Mouse (Mus musculus): ENCODE measurements around the gene Ereg. TPM values are rescaled to one million over a fixed set of nuclear protein-coding genes. Genes with fewer than 3 reads are reported as not detected.

Gene Ereg
- polyA plus RNA-seq, 1 experiment, result 1.8 TPM

- no peak overlapping the region for H3K4me3 ChIP-seq (ENCODE audit: low read depth, low read length)
- no peak overlapping the region for H3K27ac ChIP-seq (ENCODE audit: insufficient read depth, low read depth, low read length)
- peaks cover 5% of the 10 kb centered on the region; the same call in 1 of the 2 replicates for H3K4me1 ChIP-seq (ENCODE audit: control insufficient read depth, insufficient read depth, insufficient read length, low read length)
- WGBS, result 5% methylated on average over 2 of the region's 2 CpGs
- TF ChIP-seq POLR2A (IDR thresholded peaks at IDR 0.05; ENCODE audit: low read depth, low read length) (no peak), CTCF (IDR thresholded peaks at IDR 0.05; ENCODE audit: extremely low read depth, insufficient read length, insufficient replicate concordance, low read depth, low read length) (peak; percentile 65; the same call in 1 of the 2 replicates)
- no peaks in the 10 kb centered on the region for H3K27me3 ChIP-seq (ENCODE audit: control insufficient read depth, insufficient read depth, low read length)
- no peaks in the 10 kb centered on the region for H3K36me3 ChIP-seq (ENCODE audit: control insufficient read depth, insufficient read depth, low read length)
These were observed 35.9 kb upstream of the Ereg start for GRCm38 (mm10) chr5:91038547-91038946.

DNA sequence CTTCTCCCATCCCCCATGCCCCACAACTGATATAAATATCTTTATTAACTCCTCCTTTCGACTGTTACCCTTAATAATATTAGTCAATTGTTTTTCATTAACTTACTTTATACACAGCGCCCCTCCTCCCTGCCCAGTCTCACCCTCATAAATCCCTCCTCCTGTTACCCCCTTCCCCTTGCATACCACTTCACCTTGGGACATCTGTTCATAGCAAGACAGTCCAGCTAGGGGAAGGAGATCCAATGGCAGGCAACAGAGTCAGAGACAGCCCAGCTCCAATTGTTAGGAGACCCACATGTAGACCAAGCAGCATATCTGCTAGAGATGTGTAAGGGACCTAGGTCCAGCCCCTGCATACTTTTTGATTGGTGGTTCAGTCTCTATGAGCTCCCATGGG is 35.5 kb upstream of the Ereg start:
- Histone ChIP-seq H3K36me3 (ENCODE audit: control insufficient read depth, insufficient read depth, low read length) (no peaks in the 10 kb centered on the region), H3K4me3 (ENCODE audit: low read depth, low read length) (no peak overlapping the region), H3K4me1 (ENCODE audit: control insufficient read depth, insufficient read depth, insufficient read length, low read length) (peaks cover 5% of the 10 kb centered on the region; the same call in 1 of the 2 replicates), H3K27ac (ENCODE audit: insufficient read depth, low read depth, low read length) (no peak overlapping the region; the same call in 1 of the 2 replicates), H3K27me3 (ENCODE audit: control insufficient read depth, insufficient read depth, low read length) (no peaks in the 10 kb centered on the region)
- TF ChIP-seq POLR2A (IDR thresholded peaks at IDR 0.05; ENCODE audit: low read depth, low read length) (no peak), CTCF (IDR thresholded peaks at IDR 0.05; ENCODE audit: extremely low read depth, insufficient read length, insufficient replicate concordance, low read depth, low read length) (no peak)
- 34% methylated on average over 2 of the region's 2 CpGs for WGBS

DNA sequence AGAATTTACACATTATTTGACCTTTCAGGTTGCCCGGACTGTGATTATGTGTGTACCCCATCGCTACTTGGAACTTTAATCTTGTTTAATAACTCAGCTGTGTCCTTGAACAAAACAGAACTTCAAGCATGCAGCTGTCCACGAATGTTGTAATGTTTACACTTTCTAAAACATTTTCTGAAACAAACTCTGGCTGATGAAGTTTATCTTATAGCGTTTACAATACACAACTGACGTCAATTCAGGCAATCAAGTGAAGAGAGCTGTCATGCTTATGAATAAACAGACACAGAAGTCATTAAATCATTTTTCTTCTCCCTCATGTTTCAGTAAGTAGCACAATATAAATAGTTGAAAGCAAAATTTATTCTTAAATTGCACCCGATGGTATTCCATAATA is 26.4 kb upstream of the Ereg start:
- no peak overlapping the region for H3K4me3 ChIP-seq (ENCODE audit: low read depth, low read length)
- H3K4me1 ChIP-seq (ENCODE audit: control insufficient read depth, insufficient read depth, insufficient read length, low read length), result no peaks in the 10 kb centered on the region
- H3K27ac ChIP-seq (ENCODE audit: insufficient read depth, low read depth, low read length), result no peak overlapping the region
- no peaks in the 10 kb centered on the region for H3K36me3 ChIP-seq (ENCODE audit: control insufficient read depth, insufficient read depth, low read length)
- 49% methylated on average over 6 of the region's 6 CpGs for WGBS
- TF ChIP-seq POLR2A (IDR thresholded peaks at IDR 0.05; ENCODE audit: low read depth, low read length) (no peak), CTCF (IDR thresholded peaks at IDR 0.05; ENCODE audit: extremely low read depth, insufficient read length, insufficient replicate concordance, low read depth, low read length) (no peak)
- no peaks in the 10 kb centered on the region for H3K27me3 ChIP-seq (ENCODE audit: control insufficient read depth, insufficient read depth, low read length)

- WGBS, result 78% methylated on average over 8 of the region's 8 CpGs
- H3K27ac ChIP-seq (ENCODE audit: insufficient read depth, low read depth, low read length), result peak overlapping the region; percentile 66
- no peaks in the 10 kb centered on the region for H3K4me1 ChIP-seq (ENCODE audit: control insufficient read depth, insufficient read depth, insufficient read length, low read length)
- H3K36me3 ChIP-seq (ENCODE audit: control insufficient read depth, insufficient read depth, low read length), result no peaks in the 10 kb centered on the region
- H3K4me3 ChIP-seq (ENCODE audit: low read depth, low read length), result no peak overlapping the region
- TF ChIP-seq POLR2A (IDR thresholded peaks at IDR 0.05; ENCODE audit: low read depth, low read length), result no peak
- TF ChIP-seq CTCF (IDR thresholded peaks at IDR 0.05; ENCODE audit: extremely low read depth, insufficient read length, insufficient replicate concordance, low read depth, low read length), result no peak
- no peaks in the 10 kb centered on the region for H3K27me3 ChIP-seq (ENCODE audit: control insufficient read depth, insufficient read depth, low read length)
These were observed 26.0 kb upstream of the Ereg start for GRCm38 (mm10) chr5:91048397-91048796.

- peaks cover 9% of the 10 kb centered on the region for H3K4me1 ChIP-seq (ENCODE audit: control insufficient read depth, insufficient read depth, insufficient read length, low read length)
- H3K4me3 ChIP-seq (ENCODE audit: low read depth, low read length), result no peak overlapping the region
- H3K27ac ChIP-seq (ENCODE audit: insufficient read depth, low read depth, low read length), result no peak overlapping the region
- H3K36me3 ChIP-seq (ENCODE audit: control insufficient read depth, insufficient read depth, low read length), result no peaks in the 10 kb centered on the region
- TF ChIP-seq POLR2A (IDR thresholded peaks at IDR 0.05; ENCODE audit: low read depth, low read length) (no peak), CTCF (IDR thresholded peaks at IDR 0.05; ENCODE audit: extremely low read depth, insufficient read length, insufficient replicate concordance, low read depth, low read length) (no peak)
- H3K27me3 ChIP-seq (ENCODE audit: control insufficient read depth, insufficient read depth, low read length), result no peaks in the 10 kb centered on the region
- 77% methylated on average over 4 of the region's 4 CpGs for WGBS
These were observed 2.1 kb upstream of the Ereg start for GRCm38 (mm10) chr5:91072340-91072739.

GRCm38 (mm10) chr5:91073626-91074025 is 796 bp upstream of the Ereg start:
- peak overlapping the region; percentile 75 for H3K27ac ChIP-seq (ENCODE audit: insufficient read depth, low read depth, low read length)
- H3K36me3 ChIP-seq (ENCODE audit: control insufficient read depth, insufficient read depth, low read length), result no peaks in the 10 kb centered on the region
- WGBS, result 67% methylated on average over 8 of the region's 8 CpGs
- no peaks in the 10 kb centered on the region for H3K27me3 ChIP-seq (ENCODE audit: control insufficient read depth, insufficient read depth, low read length)
- TF ChIP-seq CTCF (IDR thresholded peaks at IDR 0.05; ENCODE audit: extremely low read depth, insufficient read length, insufficient replicate concordance, low read depth, low read length), result no peak
- TF ChIP-seq POLR2A (IDR thresholded peaks at IDR 0.05; ENCODE audit: low read depth, low read length), result no peak
- H3K4me1 ChIP-seq (ENCODE audit: control insufficient read depth, insufficient read depth, insufficient read length, low read length), result peaks cover 10% of the 10 kb centered on the region
- no peak overlapping the region; the same call in 1 of the 2 replicates for H3K4me3 ChIP-seq (ENCODE audit: low read depth, low read length)

GRCm38 (mm10) chr5:91074026-91074425 is 396 bp upstream of the Ereg start:
- 49% methylated on average over 8 of the region's 8 CpGs for WGBS
- TF ChIP-seq CTCF (IDR thresholded peaks at IDR 0.05; ENCODE audit: extremely low read depth, insufficient read length, insufficient replicate concordance, low read depth, low read length) (no peak), POLR2A (IDR thresholded peaks at IDR 0.05; ENCODE audit: low read depth, low read length) (no peak)
- Histone ChIP-seq H3K4me3 (ENCODE audit: low read depth, low read length) (peak overlapping the region; percentile 68), H3K4me1 (ENCODE audit: control insufficient read depth, insufficient read depth, insufficient read length, low read length) (peaks cover 10% of the 10 kb centered on the region), H3K27me3 (ENCODE audit: control insufficient read depth, insufficient read depth, low read length) (no peaks in the 10 kb centered on the region), H3K36me3 (ENCODE audit: control insufficient read depth, insufficient read depth, low read length) (no peaks in the 10 kb centered on the region), H3K27ac (ENCODE audit: insufficient read depth, low read depth, low read length) (peak overlapping the region; percentile 75)

All from small intestine, adult 2 months (tissue).